ENCODE assay signal across 8 mouse cellular contexts in the genomic region with DNA sequence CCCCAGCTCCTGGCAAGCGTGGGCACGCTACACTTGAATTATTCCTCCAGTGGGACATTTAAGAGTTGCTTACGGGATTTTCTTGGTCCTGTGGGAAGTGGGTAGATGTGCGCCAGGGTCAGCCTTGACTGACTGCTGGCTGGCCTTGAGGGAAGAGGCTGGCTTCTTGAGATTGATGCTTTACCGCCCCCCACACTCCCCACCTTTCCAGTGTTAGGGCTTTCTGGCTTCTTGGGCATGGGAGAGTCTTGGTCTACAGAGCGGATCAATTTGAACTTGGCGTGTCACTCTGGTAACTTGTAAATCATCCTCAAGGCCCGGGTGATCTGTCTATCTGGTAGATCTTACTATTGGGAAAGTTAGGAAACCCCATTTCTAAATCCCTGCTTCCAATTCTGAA. TPM values are rescaled to one million over a fixed set of nuclear protein-coding genes. Genes with fewer than 3 reads are reported as not detected.
DNase-seq lines count a peak whose midpoint lies in the region; ATAC-seq and TF ChIP-seq lines count a peak whose summit lies in the region.

No protein-coding gene starts in this region.

- DNase-seq in adrenal gland, adult (ENCODE audit: inconsistent age in 2 of 2, low spot score in 1 of 2): peak; percentile 52 to 85
- no peak for DNase-seq in adrenal gland, postnatal 25 days
- DNase-seq in testis, postnatal 14 days (ENCODE audit: low spot score): no peak
- no peak for DNase-seq in limb, embryonic 14.5 days (ENCODE audit: low spot score)
- DNase-seq in right cerebral cortex, postnatal 25 days: no peak
- no peak for DNase-seq in left cerebral cortex, postnatal 14 days (ENCODE audit: low spot score in 2 of 2)

- H3K36me3 ChIP-seq in testis, adult 2 months (ENCODE audit: control insufficient read depth, insufficient read depth, low read length): no peaks in the 10 kb centered on the region
- no peaks in the 10 kb centered on the region for H3K36me3 ChIP-seq in limb, embryonic 14.5 days (ENCODE audit: control insufficient read depth, insufficient read depth, low read length)
- H3K36me3 ChIP-seq in stomach, embryonic 15.5 days: no peaks in the 10 kb centered on the region

- 73% methylated on average over 8 of the region's 8 CpGs for WGBS in limb, embryonic 14.5 days
- 85% methylated on average over 8 of the region's 8 CpGs for WGBS in stomach, embryonic 15.5 days

- ATAC-seq in limb, embryonic 14.5 days (ENCODE audit: low FRiP score, low read depth): no peak
- no peak for ATAC-seq in stomach, embryonic 15.5 days (ENCODE audit: insufficient read depth, low FRiP score, low read depth)

- no peak for TF ChIP-seq POLR2A in testis, adult 2 months (IDR thresholded peaks at IDR 0.05; ENCODE audit: control insufficient read depth, low read depth, low read length)
- TF ChIP-seq POLR2A in limb, embryonic 14.5 days (IDR thresholded peaks at IDR 0.05; ENCODE audit: borderline replicate concordance, extremely low read depth, insufficient read depth, insufficient read length): no peak

- TF ChIP-seq CTCF in testis, adult 2 months (IDR thresholded peaks at IDR 0.05; ENCODE audit: control insufficient read depth, insufficient read depth, insufficient replicate concordance, low read depth, low read length): no peak

- H3K9me3 ChIP-seq in limb, embryonic 14.5 days (ENCODE audit: control insufficient read depth, low read length): no peaks in the 10 kb centered on the region
- H3K9me3 ChIP-seq in stomach, embryonic 15.5 days: no peaks in the 10 kb centered on the region

- H3K4me2 ChIP-seq in limb, embryonic 14.5 days (replicated peaks; ENCODE audit: low read depth, low read length, severe bottlenecking): peak overlapping the region; percentile 84
- peak overlapping the region; percentile 96 for H3K4me2 ChIP-seq in stomach, embryonic 15.5 days

- intact Hi-C loops in left cerebral cortex, postnatal 14 days (cut with DNase I): loop anchor here (5.0 kb wide), 3 partner anchors 35 to 130 kb away; no protein-coding TSS in a partner anchor

- 0 out of 2 replicates have a peak overlapping the region, but pooled peaks have one; percentile 85 for H3K9ac ChIP-seq in limb, embryonic 14.5 days (ENCODE audit: low read depth, low read length, severe bottlenecking)
- H3K9ac ChIP-seq in stomach, embryonic 15.5 days: no peak overlapping the region

- peak overlapping the region; percentile 66 for H3K4me3 ChIP-seq in testis, adult 2 months (ENCODE audit: control insufficient read depth, low read depth, low read length)
- peak overlapping the region; percentile 86 for H3K4me3 ChIP-seq in limb, embryonic 14.5 days (replicated peaks; ENCODE audit: low read length)
- H3K4me3 ChIP-seq in stomach, embryonic 15.5 days (replicated peaks): 0 out of 2 replicates have a peak overlapping the region, but pooled peaks have one; percentile 67

- H3K27ac ChIP-seq in testis, adult 2 months (ENCODE audit: control insufficient read depth, insufficient read depth, low read depth, low read length): no peak overlapping the region
- H3K27ac ChIP-seq in limb, embryonic 14.5 days (replicated peaks; ENCODE audit: low read depth, low read length): no peak overlapping the region
- no peak overlapping the region for H3K27ac ChIP-seq in stomach, embryonic 15.5 days

- no peaks in the 10 kb centered on the region for H3K27me3 ChIP-seq in testis, adult 2 months (ENCODE audit: control insufficient read depth, insufficient read depth, low read length)
- no peaks in the 10 kb centered on the region for H3K27me3 ChIP-seq in limb, embryonic 14.5 days (ENCODE audit: control insufficient read depth, insufficient read depth, low read length)
- H3K27me3 ChIP-seq in stomach, embryonic 15.5 days (replicated peaks): no peaks in the 10 kb centered on the region

- H3K4me1 ChIP-seq in testis, adult 2 months (ENCODE audit: control insufficient read depth, insufficient read depth, low read length): peaks cover 7% of the 10 kb centered on the region
- H3K4me1 ChIP-seq in limb, embryonic 14.5 days (ENCODE audit: control insufficient read depth, insufficient read depth, low read length): peaks cover 36% of the 10 kb centered on the region
- peaks cover 20% of the 10 kb centered on the region for H3K4me1 ChIP-seq in stomach, embryonic 15.5 days

RNA-seq across cellular contexts. Expression of gene Galnt10, which starts 1.7 kb away (rescaled TPM):
- 52.7 and 55.6 TPM in 2 replicates for total RNA-seq in adrenal gland, postnatal 25 days (2021)
- polyA plus RNA-seq in testis, adult 2 months (2012; rRNA removed): 21.2 and 25.9 TPM in 2 replicates
- 26.5 and 30.3 TPM in 2 replicates for polyA plus RNA-seq in limb, embryonic 14.5 days (2012; rRNA removed)
- polyA plus RNA-seq in limb, embryonic 14.5 days (2014; fragmentation: Nextera tagmentation; extraction: Ambion mirVana): 24.4 and 27.5 TPM in 2 replicates
- 19.8 and 20.5 TPM in 2 replicates for polyA plus RNA-seq in stomach, embryonic 15.5 days (2015; fragmentation: Nextera tagmentation; extraction: Ambion mirVana)
- 1 to 10 TPM; 7.6 to 8.8 TPM for total RNA-seq in left cerebral cortex, postnatal 14 days (2021)

Comparison
In these comparisons a context has a peak if more than half of its experiments do, and no peak if none do; other contexts are left out.
1. DNase-seq: peak in adrenal gland, adult (2 of 2); none in adrenal gland, postnatal 25 days (single experiment), testis, postnatal 14 days (single experiment), limb, embryonic 14.5 days (single experiment), right cerebral cortex, postnatal 25 days (single experiment) and left cerebral cortex, postnatal 14 days (0 of 2).
2. Peak in every context shown above with its lines, with median percentiles within 50 percentile points of each other: H3K4me3 ChIP-seq.